Mouse (Mus musculus): ENCODE data around the gene Prdm12. TPM values are rescaled to one million over a fixed set of nuclear protein-coding genes. Genes with fewer than 3 reads are reported as not detected.
"Not testable (repeated sequence)": the region's sequence is repeated elsewhere in the genome, so short reads cannot be mapped to it uniquely, and the experiment has no call there.

Prdm12 gene
- total RNA-seq, 2 experiments from 2014 or later, result 0.14 to 0.26 TPM

- no peak for DNase-seq (ENCODE audit: low spot score in 2 of 2)
These were observed 1.6 kb downstream of the Prdm12 start for GRCm38 (mm10) chr2:31641508-31641830.

- DNase-seq (ENCODE audit: low spot score in 2 of 2), result no peak
These were observed 2.1 kb downstream of the Prdm12 start for GRCm38 (mm10) chr2:31641929-31642328.

DNA sequence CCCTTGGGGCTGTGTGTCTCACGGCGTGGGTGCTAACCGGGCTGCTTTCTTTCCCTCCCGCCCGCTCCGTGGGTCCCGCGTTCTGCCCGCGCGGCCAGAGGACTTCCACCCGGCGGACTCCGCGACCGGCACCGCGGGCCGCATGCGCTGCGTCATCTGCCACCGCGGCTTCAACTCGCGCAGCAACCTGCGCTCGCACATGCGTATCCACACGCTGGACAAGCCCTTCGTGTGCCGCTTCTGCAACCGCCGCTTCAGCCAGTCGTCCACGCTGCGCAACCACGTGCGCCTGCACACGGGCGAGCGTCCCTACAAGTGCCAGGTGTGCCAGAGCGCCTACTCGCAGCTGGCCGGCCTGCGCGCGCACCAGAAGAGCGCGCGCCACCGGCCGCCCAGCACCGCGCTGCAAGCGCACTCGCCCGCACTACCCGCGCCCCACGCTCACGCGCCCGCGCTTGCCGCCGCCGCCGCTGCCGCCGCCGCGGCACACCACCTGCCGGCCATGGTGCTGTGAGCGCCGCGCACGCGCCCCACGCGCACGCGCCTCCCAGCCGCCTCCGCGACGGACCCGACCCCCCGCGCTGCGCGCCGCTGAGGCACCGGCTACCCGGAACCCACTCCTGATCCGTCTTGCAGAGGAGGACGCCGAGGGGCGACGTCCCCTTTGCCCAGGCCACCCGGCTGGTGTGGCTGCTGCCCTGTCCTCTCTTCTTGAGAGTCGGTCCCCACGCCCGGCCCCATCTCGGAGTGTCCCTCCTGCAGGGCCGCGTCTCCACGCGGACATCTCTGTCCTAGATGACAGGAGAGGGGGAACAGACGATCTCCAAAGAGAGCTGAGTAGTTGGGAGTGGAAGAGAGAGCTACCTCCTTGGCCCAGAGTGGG, 14.4 kb downstream of the Prdm12 start:
- DNase-seq (ENCODE audit: low spot score in 2 of 2), result peak; percentile 68 to 84

DNA sequence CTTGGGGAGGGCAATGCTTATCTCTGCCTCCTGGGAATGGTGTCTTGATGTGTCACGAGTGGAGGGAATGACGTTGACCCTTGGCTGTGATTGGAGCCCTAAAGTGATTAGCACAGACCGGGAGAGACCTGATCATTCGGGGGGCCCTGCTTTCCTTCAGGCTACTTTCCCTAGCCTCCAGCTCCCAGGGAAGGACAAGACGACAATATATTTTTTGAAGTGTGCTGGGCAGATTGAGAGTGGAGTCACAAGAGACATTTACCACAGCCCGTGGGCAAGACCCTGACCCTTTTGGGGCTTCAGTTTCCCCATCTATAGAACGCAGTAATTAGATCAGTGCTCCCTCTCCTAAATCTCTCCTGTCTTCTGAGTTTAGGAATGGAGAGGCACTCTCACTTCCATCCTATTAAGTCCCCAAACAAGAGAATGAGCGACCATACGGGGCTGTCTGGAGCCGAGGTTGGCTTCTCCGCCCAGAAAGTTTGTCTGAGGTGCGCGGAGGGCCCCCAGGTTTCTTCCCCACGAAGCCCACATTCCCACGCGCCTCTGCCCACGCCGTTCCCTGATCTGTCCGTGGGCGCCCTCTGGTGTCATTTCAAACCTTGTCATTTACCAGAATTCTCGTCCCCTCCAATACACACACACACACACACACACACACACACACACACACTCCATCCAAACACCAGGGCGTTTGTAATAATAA, 15.2 kb downstream of the Prdm12 start:
- peak; percentile 72 to 78 for DNase-seq (ENCODE audit: low spot score in 2 of 2)

DNA sequence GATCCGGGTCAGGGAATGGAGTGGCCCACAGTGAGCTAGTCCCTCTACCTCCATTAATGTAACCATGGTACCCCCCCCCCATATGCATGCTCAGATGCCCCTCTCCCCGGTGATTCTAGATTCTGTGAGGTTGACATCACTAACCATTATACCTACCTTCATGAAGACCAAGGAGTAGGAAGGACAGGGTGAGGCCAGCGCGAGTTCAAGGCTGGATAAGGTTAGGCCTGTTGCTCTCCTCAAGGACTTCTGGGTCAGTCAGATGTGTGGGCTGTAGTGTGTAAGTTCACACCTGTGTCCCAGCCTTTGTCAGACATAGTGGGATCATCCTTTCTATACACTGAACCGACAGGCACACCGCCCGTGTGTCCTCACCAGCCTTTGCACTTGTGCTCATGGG, 16.5 kb downstream of the Prdm12 start:
- no peak for DNase-seq (ENCODE audit: low spot score in 2 of 2)

GRCm38 (mm10) chr2:31662939-31663803, 23.3 kb downstream of the Prdm12 start:
- DNase-seq (ENCODE audit: low spot score in 2 of 2), result no peak

DNA sequence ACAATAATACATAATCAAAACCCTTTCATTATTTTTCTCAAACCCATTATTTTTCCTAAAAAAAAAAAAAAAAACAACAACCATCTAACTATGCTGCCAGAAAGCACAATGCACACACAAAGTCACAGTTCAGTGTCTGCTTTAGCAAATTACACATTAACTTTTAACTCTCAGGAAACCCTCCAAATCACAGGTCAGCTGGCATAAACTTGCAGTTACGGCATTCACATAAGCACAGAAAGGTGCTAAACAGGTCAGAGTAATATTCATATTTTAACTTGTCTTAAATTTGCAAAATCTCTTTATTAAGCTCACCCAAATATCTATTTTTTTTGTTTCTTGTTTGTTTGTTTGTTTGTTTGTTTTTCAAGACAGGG, 24.0 kb downstream of the Prdm12 start:
- DNase-seq (ENCODE audit: low spot score in 2 of 2), result no peak

DNA sequence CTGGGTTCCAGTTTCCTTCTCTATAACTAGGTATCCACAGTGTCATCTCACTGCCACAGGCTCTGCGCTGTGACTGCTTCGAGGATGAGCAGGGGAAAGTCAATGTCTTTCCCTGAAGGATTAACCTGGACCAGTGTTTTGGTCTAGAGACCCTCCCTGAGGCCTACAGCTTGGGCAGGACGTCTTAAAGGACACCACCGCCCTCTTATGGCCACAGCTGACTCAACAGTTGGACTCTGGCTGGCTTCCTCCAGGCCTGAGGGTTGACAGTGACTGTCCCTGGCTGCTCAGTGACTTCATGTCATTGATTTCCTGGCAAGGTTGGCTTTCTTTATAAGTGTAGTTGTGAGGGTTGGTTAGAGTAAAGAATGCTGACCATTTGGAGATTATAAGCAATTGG, 27.5 kb downstream of the Prdm12 start:
- DNase-seq (ENCODE audit: low spot score in 2 of 2), result no peak

DNA sequence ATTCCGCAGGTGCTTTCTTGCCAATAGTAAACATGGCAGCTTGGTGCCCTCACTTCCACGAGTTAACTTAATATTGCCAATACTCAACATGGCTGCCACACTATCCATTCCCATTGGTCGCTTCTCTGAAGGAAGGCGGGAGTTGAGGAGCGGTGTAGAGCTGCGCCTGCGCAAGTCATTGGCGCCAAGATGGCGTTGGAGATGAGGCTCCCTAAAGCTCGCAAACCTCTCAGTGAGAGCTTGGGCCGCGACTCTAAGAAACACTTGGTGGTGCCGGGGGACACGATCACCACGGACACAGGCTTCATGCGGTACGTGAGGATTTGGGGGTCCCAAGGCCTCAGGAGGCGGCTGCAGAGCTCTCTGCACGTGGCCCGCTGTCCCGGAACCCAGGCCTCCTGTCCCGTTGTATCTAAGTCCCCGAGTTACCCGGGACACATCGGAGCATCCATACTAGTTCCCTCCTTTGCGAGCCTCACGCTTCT, 30.8 kb downstream of the Prdm12 start, which contains the start of gene Exosc2:
TSS of gene Exosc2 (plus strand) at position 165 of the 485 bp plus-strand sequence.
- peak; percentile 85 to 90 for DNase-seq (ENCODE audit: low spot score in 2 of 2)

GRCm38 (mm10) chr2:31678641-31679040, 38.8 kb downstream of the Prdm12 start:
- DNase-seq (ENCODE audit: low spot score in 2 of 2), result no peak

- not testable (repeated sequence) for DNase-seq (ENCODE audit: low spot score in 2 of 2)
These were observed 41.3 kb downstream of the Prdm12 start for GRCm38 (mm10) chr2:31681051-31681707.

- no peak for DNase-seq (ENCODE audit: low spot score in 2 of 2)
These were observed 41.9 kb downstream of the Prdm12 start for GRCm38 (mm10) chr2:31681731-31682235.

DNA sequence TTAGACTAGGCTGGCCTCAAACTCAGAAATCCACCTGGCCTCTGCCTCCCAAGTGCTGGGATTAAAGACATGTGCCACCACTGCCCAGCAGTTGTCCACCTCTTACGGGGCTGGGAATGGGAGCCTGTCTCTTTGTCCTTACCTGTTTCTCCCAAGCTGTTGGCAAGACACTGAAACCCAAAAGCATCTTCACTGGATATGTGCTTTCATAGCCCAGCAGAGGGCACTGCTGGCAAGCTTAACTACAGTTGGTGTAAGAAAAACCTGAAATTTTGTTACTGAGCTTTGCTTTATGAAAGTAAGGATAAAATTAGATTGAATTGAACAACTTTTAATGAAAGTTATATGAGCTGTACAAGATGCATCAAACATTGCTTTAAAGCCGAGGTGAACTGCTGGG, 43.8 kb downstream of the Prdm12 start:
- peak; percentile 57 to 60 for DNase-seq (ENCODE audit: low spot score in 2 of 2)

GRCm38 (mm10) chr2:31688074-31688925, 48.5 kb downstream of the Prdm12 start, which contains the start of gene Abl1:
Abl1 (plus strand) TSS chr2:31688376.
- peak; percentile 92 to 96 for DNase-seq (ENCODE audit: low spot score in 2 of 2)

GRCm38 (mm10) chr2:31689045-31689444, 49.2 kb downstream of the Prdm12 start:
- no peak for DNase-seq (ENCODE audit: low spot score in 2 of 2)

GRCm38 (mm10) chr2:31690063-31690462, 50.2 kb downstream of the Prdm12 start:
- DNase-seq (ENCODE audit: low spot score in 2 of 2), result no peak

GRCm38 (mm10) chr2:31698209-31698608, 58.4 kb downstream of the Prdm12 start:
- no peak for DNase-seq (ENCODE audit: low spot score in 2 of 2)

- DNase-seq (ENCODE audit: low spot score in 2 of 2), result no peak
These were observed 61.0 kb downstream of the Prdm12 start for GRCm38 (mm10) chr2:31700545-31701446.
